Mouse (Mus musculus) left cerebral cortex, adult 18-20 months (tissue): Measurements from ENCODE around the gene 0610009B22Rik. TPM values are rescaled to one million over a fixed set of nuclear protein-coding genes. Genes with fewer than 3 reads are reported as not detected.

ENCODE experiments used
- DNase-seq, 2 experiments: peaks; one replicate each; pipeline ENCODE4 v3.0.0; 2021 to 2022; ENCODE audit warnings: low spot score in 2 of 2, mixed read lengths in 1 of 2
- total RNA-seq, 2 experiments: library from RNA; stranded (reverse); gene quantifications; 2 replicates each; pipeline ENCODE4 v1.2.3; 2021

0610009B22Rik gene
- total RNA-seq, 2 experiments from 2014 or later: 37.3 to 37.8 TPM

GRCm38 (mm10) chr11:51661867-51662365 is 26.8 kb downstream of the 0610009B22Rik start:
- no peak for DNase-seq

- DNase-seq: no peak
These were observed 30.0 kb downstream of the 0610009B22Rik start for GRCm38 (mm10) chr11:51658705-51659104.

- no peak for DNase-seq
These were observed 30.4 kb downstream of the 0610009B22Rik start for GRCm38 (mm10) chr11:51658291-51658690.

- DNase-seq: no peak
These were observed 31.7 kb downstream of the 0610009B22Rik start for GRCm38 (mm10) chr11:51656798-51657521.

GRCm38 (mm10) chr11:51654891-51655290 is 33.8 kb downstream of the 0610009B22Rik start:
- no peak for DNase-seq

- DNase-seq: no peak
These were observed 34.9 kb downstream of the 0610009B22Rik start for GRCm38 (mm10) chr11:51653736-51654135.

GRCm38 (mm10) chr11:51652889-51653418 is 35.7 kb downstream of the 0610009B22Rik start:
- no peak for DNase-seq

GRCm38 (mm10) chr11:51650691-51651515 is 37.8 kb downstream of the 0610009B22Rik start, which contains the start of the genes N4bp3 and D930048N14Rik:
Gene N4bp3, minus strand, starts transcription at chr11:51650842.
Gene D930048N14Rik, plus strand, starts transcription at chr11:51650954.
- peak; percentile 31 to 38 for DNase-seq

- DNase-seq: no peak
These were observed 38.4 kb downstream of the 0610009B22Rik start for GRCm38 (mm10) chr11:51650261-51650660.

- DNase-seq: peak; percentile 24 to 47
These were observed 38.8 kb downstream of the 0610009B22Rik start for GRCm38 (mm10) chr11:51649889-51650199.

- DNase-seq: no peak
These were observed 39.4 kb downstream of the 0610009B22Rik start for GRCm38 (mm10) chr11:51649111-51649888.

- DNase-seq: no peak
These were observed 40.1 kb downstream of the 0610009B22Rik start for GRCm38 (mm10) chr11:51648566-51648965.

GRCm38 (mm10) chr11:51646751-51647667 is 41.7 kb downstream of the 0610009B22Rik start:
- DNase-seq: peak in 1 of 2 experiments; percentile 38

- no peak for DNase-seq
These were observed 42.4 kb downstream of the 0610009B22Rik start for GRCm38 (mm10) chr11:51646245-51646644.

- no peak for DNase-seq
These were observed 43.4 kb downstream of the 0610009B22Rik start for GRCm38 (mm10) chr11:51645293-51645692.

- DNase-seq: no peak
These were observed 44.5 kb downstream of the 0610009B22Rik start for GRCm38 (mm10) chr11:51644217-51644616.

- no peak for DNase-seq
These were observed 44.9 kb downstream of the 0610009B22Rik start for GRCm38 (mm10) chr11:51643761-51644160.

- no peak for DNase-seq
These were observed 45.5 kb downstream of the 0610009B22Rik start for GRCm38 (mm10) chr11:51643202-51643601.

- DNase-seq: no peak
These were observed 47.9 kb downstream of the 0610009B22Rik start for GRCm38 (mm10) chr11:51640748-51641147.

- no peak for DNase-seq
These were observed 50.2 kb downstream of the 0610009B22Rik start for GRCm38 (mm10) chr11:51638497-51638896.
